Mouse (Mus musculus): ENCODE measurements around the gene Spi1. TPM values are rescaled to one million over a fixed set of nuclear protein-coding genes. Genes with fewer than 3 reads are reported as not detected.

Gene Spi1
- total and polyA plus RNA-seq, 2 experiments from 2014 or later = 3.0 to 4.5 TPM

DNA sequence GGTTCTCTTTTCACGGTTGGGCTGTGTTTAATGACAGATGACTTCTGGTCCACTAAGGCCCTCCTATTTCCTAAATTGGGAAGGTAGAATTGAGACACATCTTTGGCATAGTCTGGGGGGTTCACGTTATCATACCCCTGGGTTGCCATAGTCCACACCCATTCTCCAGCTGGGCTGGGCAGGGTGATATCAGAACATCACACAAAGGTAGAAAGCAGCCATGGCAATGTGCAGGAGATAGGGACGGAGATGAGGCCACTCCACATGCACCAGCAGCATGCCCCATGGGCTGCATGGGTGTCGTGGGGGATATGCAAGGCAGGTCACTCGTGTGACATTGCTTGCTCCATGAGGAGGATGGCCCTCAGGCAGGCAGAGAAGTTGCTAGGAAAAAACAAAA lies 81.3 kb downstream of the Spi1 start:
- Histone ChIP-seq H3K4me1 (ENCODE audit: insufficient read depth, low read length) (no peaks in the 10 kb centered on the region), H3K27me3 (ENCODE audit: insufficient read depth, low read length) (no peaks in the 10 kb centered on the region), H3K9ac (replicated peaks; ENCODE audit: low read length) (no peak overlapping the region), H3K9me3 (ENCODE audit: low read length) (no peaks in the 10 kb centered on the region), H3K36me3 (ENCODE audit: insufficient read depth, low read length) (peaks cover 79% of the 10 kb centered on the region), H3K4me3 (ENCODE audit: low read length) (no peak overlapping the region), H3K27ac (no peak overlapping the region), H3K4me2 (ENCODE audit: low read depth, low read length) (no peak overlapping the region)
- TF ChIP-seq CTCF (IDR thresholded peaks at IDR 0.05; ENCODE audit: low read depth) = no peak
- ATAC-seq (no peak), DNase-seq (ENCODE audit: low spot score) (no peak)
- 91% methylated on average over 5 of the region's 5 CpGs for WGBS

GRCm38 (mm10) chr2:91164991-91165390 lies 82.8 kb downstream of the Spi1 start:
- peaks cover 86% of the 10 kb centered on the region for H3K36me3 ChIP-seq (ENCODE audit: insufficient read depth, low read length)
- no peaks in the 10 kb centered on the region for H3K9me3 ChIP-seq (ENCODE audit: low read length)
- H3K4me3 ChIP-seq (ENCODE audit: low read length) = no peak overlapping the region
- no peak overlapping the region for H3K4me2 ChIP-seq (ENCODE audit: low read depth, low read length)
- no peak for ATAC-seq
- H3K27ac ChIP-seq = no peak overlapping the region
- H3K9ac ChIP-seq (replicated peaks; ENCODE audit: low read length) = no peak overlapping the region
- no peaks in the 10 kb centered on the region for H3K27me3 ChIP-seq (ENCODE audit: insufficient read depth, low read length)
- no peaks in the 10 kb centered on the region for H3K4me1 ChIP-seq (ENCODE audit: insufficient read depth, low read length)
- WGBS = 94% methylated on average over 6 of the region's 6 CpGs
- TF ChIP-seq CTCF (IDR thresholded peaks at IDR 0.05; ENCODE audit: low read depth) = no peak
- DNase-seq (ENCODE audit: low spot score) = no peak

Other genes with a start within 250 kb of the Spi1 start
- 111 and 126 TPM in 2 replicates for gene Mtch2, start 235.2 kb upstream of the Spi1 start, total RNA-seq (2014; rRNA removed)
- gene Mtch2, start 235.2 kb upstream of the Spi1 start, polyA plus RNA-seq (2015; fragmentation: Nextera tagmentation; extraction: Ambion mirVana) = 202 and 214 TPM in 2 replicates
- gene C1qtnf4, start 196.5 kb upstream of the Spi1 start, total RNA-seq (2014; rRNA removed) = 552 and 661 TPM in 2 replicates
- gene C1qtnf4, start 196.5 kb upstream of the Spi1 start, polyA plus RNA-seq (2015; fragmentation: Nextera tagmentation; extraction: Ambion mirVana) = 228 and 230 TPM in 2 replicates
- 43.1 and 43.6 TPM in 2 replicates for gene Kbtbd4, start 177.7 kb upstream of the Spi1 start, total RNA-seq (2014; rRNA removed)
- 46.7 and 49.5 TPM in 2 replicates for gene Kbtbd4, start 177.7 kb upstream of the Spi1 start, polyA plus RNA-seq (2015; fragmentation: Nextera tagmentation; extraction: Ambion mirVana)
- 186 TPM in 2 replicates for gene Ndufs3, start 177.6 kb upstream of the Spi1 start, total RNA-seq (2014; rRNA removed)
- gene Ndufs3, start 177.6 kb upstream of the Spi1 start, polyA plus RNA-seq (2015; fragmentation: Nextera tagmentation; extraction: Ambion mirVana) = 271 and 274 TPM in 2 replicates
- 67.0 and 68.6 TPM in 2 replicates for gene Celf1, start 142.0 kb upstream of the Spi1 start, total RNA-seq (2014; rRNA removed)
- 59.6 and 63.1 TPM in 2 replicates for gene Celf1, start 142.0 kb upstream of the Spi1 start, polyA plus RNA-seq (2015; fragmentation: Nextera tagmentation; extraction: Ambion mirVana)
- 0.22 TPM in 1 of 2 replicates, not detected in the other for gene Rapsn, start 46.8 kb upstream of the Spi1 start, total RNA-seq (2014; rRNA removed)
- 0.88 and 1.1 TPM in 2 replicates for gene Rapsn, start 46.8 kb upstream of the Spi1 start, polyA plus RNA-seq (2015; fragmentation: Nextera tagmentation; extraction: Ambion mirVana)
- 154 and 160 TPM in 2 replicates for gene Psmc3, start 28.4 kb upstream of the Spi1 start, total RNA-seq (2014; rRNA removed)
- gene Psmc3, start 28.4 kb upstream of the Spi1 start, polyA plus RNA-seq (2015; fragmentation: Nextera tagmentation; extraction: Ambion mirVana) = 249 and 261 TPM in 2 replicates
- 37.1 and 42.7 TPM in 2 replicates for gene Slc39a13, start 12.0 kb upstream of the Spi1 start, total RNA-seq (2014; rRNA removed)
- 22.6 and 24.4 TPM in 2 replicates for gene Slc39a13, start 12.0 kb upstream of the Spi1 start, polyA plus RNA-seq (2015; fragmentation: Nextera tagmentation; extraction: Ambion mirVana)
- gene Mybpc3, start 35.8 kb downstream of the Spi1 start, total RNA-seq (2014; rRNA removed) = 0.25 and 0.37 TPM in 2 replicates
- 0.13 and 0.23 TPM in 2 replicates for gene Mybpc3, start 35.8 kb downstream of the Spi1 start, polyA plus RNA-seq (2015; fragmentation: Nextera tagmentation; extraction: Ambion mirVana)
- gene Madd, start 101.4 kb downstream of the Spi1 start, total RNA-seq (2014; rRNA removed) = 64.2 TPM in 2 replicates
- 31.3 and 32.7 TPM in 2 replicates for gene Madd, start 101.4 kb downstream of the Spi1 start, polyA plus RNA-seq (2015; fragmentation: Nextera tagmentation; extraction: Ambion mirVana)
- gene Nr1h3, start 120.4 kb downstream of the Spi1 start, total RNA-seq (2014; rRNA removed) = 4.4 and 4.8 TPM in 2 replicates
- gene Nr1h3, start 120.4 kb downstream of the Spi1 start, polyA plus RNA-seq (2015; fragmentation: Nextera tagmentation; extraction: Ambion mirVana) = 2.5 and 2.7 TPM in 2 replicates
- gene Acp2, start 120.5 kb downstream of the Spi1 start, total RNA-seq (2014; rRNA removed) = 48.5 and 151 TPM in 2 replicates
- 30.3 and 30.9 TPM in 2 replicates for gene Acp2, start 120.5 kb downstream of the Spi1 start, polyA plus RNA-seq (2015; fragmentation: Nextera tagmentation; extraction: Ambion mirVana)
- 7.6 and 11.3 TPM in 2 replicates for gene Ddb2, start 154.6 kb downstream of the Spi1 start, total RNA-seq (2014; rRNA removed)
- gene Ddb2, start 154.6 kb downstream of the Spi1 start, polyA plus RNA-seq (2015; fragmentation: Nextera tagmentation; extraction: Ambion mirVana) = 11.5 and 12.9 TPM in 2 replicates
- 16.3 and 25.7 TPM in 2 replicates for gene Pacsin3, start 173.6 kb downstream of the Spi1 start, total RNA-seq (2014; rRNA removed)
- 26.0 and 26.1 TPM in 2 replicates for gene Pacsin3, start 173.6 kb downstream of the Spi1 start, polyA plus RNA-seq (2015; fragmentation: Nextera tagmentation; extraction: Ambion mirVana)
- 41.8 and 54.4 TPM in 2 replicates for gene Arfgap2, start 182.6 kb downstream of the Spi1 start, total RNA-seq (2014; rRNA removed)
- 53.8 and 54.1 TPM in 2 replicates for gene Arfgap2, start 182.6 kb downstream of the Spi1 start, polyA plus RNA-seq (2015; fragmentation: Nextera tagmentation; extraction: Ambion mirVana)

All from hindbrain, postnatal 0 days (tissue).